Mouse (Mus musculus): ENCODE data around the gene Cep97. TPM values are rescaled to one million over a fixed set of nuclear protein-coding genes. Genes with fewer than 3 reads are reported as not detected.
A peak's percentile ranks its signal among the peaks of the same experiment; 100 is the strongest.
"Not testable (repeated sequence)": the region's sequence is repeated elsewhere in the genome, so short reads cannot be mapped to it uniquely, and the experiment has no call there.

Cep97 gene
- polyA plus RNA-seq, 1 experiment from 2014 or later, result 9.3 TPM

- Histone ChIP-seq H3K9ac (ENCODE audit: low read depth, low read length) (no peak overlapping the region), H3K9me3 (ENCODE audit: control insufficient read depth, low read length) (no peaks in the 10 kb centered on the region), H3K36me3 (ENCODE audit: control insufficient read depth, insufficient read depth, low read length) (no peaks in the 10 kb centered on the region; the same call in 1 of the 2 replicates), H3K4me3 (ENCODE audit: low read depth, low read length) (no peak overlapping the region), H3K27me3 (replicated peaks; ENCODE audit: control insufficient read depth, insufficient read depth, low read length) (no peaks in the 10 kb centered on the region), H3K4me2 (no peak overlapping the region), H3K27ac (ENCODE audit: low read depth, low read length) (no peak overlapping the region), H3K4me1 (replicated peaks; ENCODE audit: control insufficient read depth, insufficient read depth, low read length) (peaks cover 22% of the 10 kb centered on the region)
- ATAC-seq (replicated peaks; ENCODE audit: low FRiP score) (no peak), DNase-seq (ENCODE audit: low spot score) (no peak)
- 85% methylated on average over 3 of the region's 3 CpGs for WGBS
Observed at GRCm38 (mm10) chr16:55889451-55889850, 45.2 kb downstream of the Cep97 start.

- Histone ChIP-seq H3K36me3 (ENCODE audit: control insufficient read depth, insufficient read depth, low read length) (no peaks in the 10 kb centered on the region; the same call in 1 of the 2 replicates), H3K4me3 (ENCODE audit: low read depth, low read length) (no peak overlapping the region), H3K9ac (ENCODE audit: low read depth, low read length) (no peak overlapping the region), H3K27ac (ENCODE audit: low read depth, low read length) (no peak overlapping the region), H3K4me2 (no peak overlapping the region), H3K27me3 (replicated peaks; ENCODE audit: control insufficient read depth, insufficient read depth, low read length) (no peaks in the 10 kb centered on the region), H3K4me1 (replicated peaks; ENCODE audit: control insufficient read depth, insufficient read depth, low read length) (peaks cover 14% of the 10 kb centered on the region), H3K9me3 (ENCODE audit: control insufficient read depth, low read length) (no peaks in the 10 kb centered on the region)
- DNase-seq (ENCODE audit: low spot score) (no peak), ATAC-seq (replicated peaks; ENCODE audit: low FRiP score) (no peak)
- 66% methylated on average over 3 of the region's 3 CpGs for WGBS
Observed at GRCm38 (mm10) chr16:55888584-55888960, 46.1 kb downstream of the Cep97 start.

- Histone ChIP-seq H3K27ac (ENCODE audit: low read depth, low read length) (no peak overlapping the region), H3K36me3 (ENCODE audit: control insufficient read depth, insufficient read depth, low read length) (no peaks in the 10 kb centered on the region; the same call in 1 of the 2 replicates), H3K27me3 (replicated peaks; ENCODE audit: control insufficient read depth, insufficient read depth, low read length) (no peaks in the 10 kb centered on the region), H3K4me1 (replicated peaks; ENCODE audit: control insufficient read depth, insufficient read depth, low read length) (peaks cover 9% of the 10 kb centered on the region), H3K4me2 (no peak overlapping the region), H3K9me3 (ENCODE audit: control insufficient read depth, low read length) (no peaks in the 10 kb centered on the region), H3K9ac (ENCODE audit: low read depth, low read length) (no peak overlapping the region), H3K4me3 (ENCODE audit: low read depth, low read length) (no peak overlapping the region)
- WGBS, result 40% methylated on average over 7 of the region's 7 CpGs
- DNase-seq (ENCODE audit: low spot score) (no peak), ATAC-seq (replicated peaks; ENCODE audit: low FRiP score) (peak; percentile 23; the same call in 1 of the 2 replicates)
Observed at GRCm38 (mm10) chr16:55887814-55888583, 46.7 kb downstream of the Cep97 start.

GRCm38 (mm10) chr16:55884246-55884645 lies 50.4 kb downstream of the Cep97 start:
- DNase-seq (ENCODE audit: low spot score) (no peak), ATAC-seq (replicated peaks; ENCODE audit: low FRiP score) (no peak)
- Histone ChIP-seq H3K27ac (ENCODE audit: low read depth, low read length) (no peak overlapping the region), H3K36me3 (ENCODE audit: control insufficient read depth, insufficient read depth, low read length) (no peaks in the 10 kb centered on the region; the same call in 1 of the 2 replicates), H3K9ac (ENCODE audit: low read depth, low read length) (no peak overlapping the region), H3K27me3 (replicated peaks; ENCODE audit: control insufficient read depth, insufficient read depth, low read length) (no peaks in the 10 kb centered on the region), H3K4me1 (replicated peaks; ENCODE audit: control insufficient read depth, insufficient read depth, low read length) (no peaks in the 10 kb centered on the region), H3K9me3 (ENCODE audit: control insufficient read depth, low read length) (no peaks in the 10 kb centered on the region), H3K4me3 (ENCODE audit: low read depth, low read length) (no peak overlapping the region), H3K4me2 (no peak overlapping the region)
- 86% methylated on average over 11 of the region's 11 CpGs for WGBS

DNA sequence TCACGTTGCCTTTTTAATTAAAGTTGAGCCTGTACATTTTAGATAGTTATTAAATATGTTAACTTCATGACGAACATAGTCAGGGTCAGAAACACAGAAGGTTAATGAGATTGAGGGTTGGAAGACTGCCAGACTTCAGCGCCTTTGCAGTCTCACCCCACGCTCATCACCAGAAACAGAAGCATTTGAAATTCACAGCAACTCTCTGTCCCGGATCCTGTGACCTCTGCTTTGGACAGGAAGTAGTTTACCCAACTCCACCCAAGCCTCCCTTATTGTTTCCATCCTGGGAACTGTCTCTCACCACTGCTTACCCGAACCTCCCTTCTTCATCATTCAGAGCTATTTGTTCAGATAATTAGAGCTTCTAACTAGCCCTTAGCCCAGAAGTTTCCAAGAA lies 58.6 kb downstream of the Cep97 start:
- H3K27ac ChIP-seq (ENCODE audit: low read depth, low read length), result no peak overlapping the region
- H3K9ac ChIP-seq (ENCODE audit: low read depth, low read length), result no peak overlapping the region
- no peaks in the 10 kb centered on the region for H3K27me3 ChIP-seq (replicated peaks; ENCODE audit: control insufficient read depth, insufficient read depth, low read length)
- ATAC-seq (replicated peaks; ENCODE audit: low FRiP score) (no peak), DNase-seq (ENCODE audit: low spot score) (no peak)
- H3K4me1 ChIP-seq (replicated peaks; ENCODE audit: control insufficient read depth, insufficient read depth, low read length), result no peaks in the 10 kb centered on the region
- H3K9me3 ChIP-seq (ENCODE audit: control insufficient read depth, low read length), result no peaks in the 10 kb centered on the region
- H3K36me3 ChIP-seq (ENCODE audit: control insufficient read depth, insufficient read depth, low read length), result no peaks in the 10 kb centered on the region
- no peak overlapping the region for H3K4me3 ChIP-seq (ENCODE audit: low read depth, low read length)
- no peak overlapping the region for H3K4me2 ChIP-seq
- 67% methylated on average over 6 of the region's 6 CpGs for WGBS

- H3K4me3 ChIP-seq (ENCODE audit: low read depth, low read length), result no peak overlapping the region
- no peaks in the 10 kb centered on the region for H3K36me3 ChIP-seq (ENCODE audit: control insufficient read depth, insufficient read depth, low read length)
- DNase-seq (ENCODE audit: low spot score) (no peak), ATAC-seq (replicated peaks; ENCODE audit: low FRiP score) (no peak)
- H3K4me2 ChIP-seq, result no peak overlapping the region
- 58% methylated on average over 4 of the region's 4 CpGs for WGBS
- no peak overlapping the region for H3K9ac ChIP-seq (ENCODE audit: low read depth, low read length)
- no peak overlapping the region for H3K27ac ChIP-seq (ENCODE audit: low read depth, low read length)
- H3K9me3 ChIP-seq (ENCODE audit: control insufficient read depth, low read length), result no peaks in the 10 kb centered on the region
- H3K4me1 ChIP-seq (replicated peaks; ENCODE audit: control insufficient read depth, insufficient read depth, low read length), result no peaks in the 10 kb centered on the region
- H3K27me3 ChIP-seq (replicated peaks; ENCODE audit: control insufficient read depth, insufficient read depth, low read length), result no peaks in the 10 kb centered on the region
Observed at GRCm38 (mm10) chr16:55863832-55864231, 70.8 kb downstream of the Cep97 start.

DNA sequence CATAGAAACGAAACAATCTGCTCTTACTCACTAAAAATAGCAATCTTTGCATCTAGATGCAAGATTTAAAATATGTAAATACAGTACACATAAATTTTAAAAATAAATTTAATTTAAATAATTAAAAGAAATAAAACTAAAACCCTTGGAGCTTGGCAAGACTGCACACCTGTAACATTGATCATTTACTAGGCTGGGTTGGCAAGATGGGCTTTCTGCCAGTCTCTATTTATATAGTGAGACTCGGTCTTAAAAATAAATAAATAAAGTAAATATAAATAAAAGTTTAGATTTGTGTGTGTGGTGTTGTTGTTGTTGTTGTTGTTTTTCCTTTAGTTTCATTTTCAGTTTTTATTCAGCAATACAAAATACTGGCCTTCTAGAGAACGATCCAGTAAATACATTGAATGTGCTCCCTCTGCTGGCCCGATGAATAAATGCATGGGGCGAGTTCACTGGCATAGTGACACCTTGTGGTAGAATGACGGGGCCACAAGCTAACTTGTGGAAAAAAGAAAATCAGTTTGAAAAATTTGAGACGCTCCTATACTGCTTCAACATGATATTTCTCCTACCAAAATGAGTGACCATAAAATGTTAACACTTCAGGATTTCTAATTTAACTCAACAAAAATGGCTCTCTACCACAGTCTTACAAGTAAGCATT lies 71.4 kb downstream of the Cep97 start:
- H3K4me2 ChIP-seq, result no peak overlapping the region
- no peaks in the 10 kb centered on the region for H3K36me3 ChIP-seq (ENCODE audit: control insufficient read depth, insufficient read depth, low read length)
- ATAC-seq (replicated peaks; ENCODE audit: low FRiP score) (peak; percentile 62; the same call in 1 of the 2 replicates), DNase-seq (ENCODE audit: low spot score) (no peak)
- H3K4me1 ChIP-seq (replicated peaks; ENCODE audit: control insufficient read depth, insufficient read depth, low read length), result no peaks in the 10 kb centered on the region
- no peak overlapping the region for H3K27ac ChIP-seq (ENCODE audit: low read depth, low read length)
- H3K9me3 ChIP-seq (ENCODE audit: control insufficient read depth, low read length), result no peaks in the 10 kb centered on the region
- H3K4me3 ChIP-seq (ENCODE audit: low read depth, low read length), result no peak overlapping the region
- no peak overlapping the region for H3K9ac ChIP-seq (ENCODE audit: low read depth, low read length)
- WGBS, result 24% methylated on average over 7 of the region's 7 CpGs
- H3K27me3 ChIP-seq (replicated peaks; ENCODE audit: control insufficient read depth, insufficient read depth, low read length), result no peaks in the 10 kb centered on the region

- ATAC-seq (replicated peaks; ENCODE audit: low FRiP score) (no peak), DNase-seq (ENCODE audit: low spot score) (no peak)
- no peak overlapping the region for H3K4me3 ChIP-seq (ENCODE audit: low read depth, low read length)
- H3K4me2 ChIP-seq, result no peak overlapping the region
- no peak overlapping the region for H3K27ac ChIP-seq (ENCODE audit: low read depth, low read length)
- no peak overlapping the region for H3K9ac ChIP-seq (ENCODE audit: low read depth, low read length)
- H3K9me3 ChIP-seq (ENCODE audit: control insufficient read depth, low read length), result no peaks in the 10 kb centered on the region; the same call in 1 of the 2 replicates
- H3K27me3 ChIP-seq (replicated peaks; ENCODE audit: control insufficient read depth, insufficient read depth, low read length), result no peaks in the 10 kb centered on the region
- WGBS, result 81% methylated on average over 3 of the region's 3 CpGs
- no peaks in the 10 kb centered on the region for H3K36me3 ChIP-seq (ENCODE audit: control insufficient read depth, insufficient read depth, low read length)
- no peaks in the 10 kb centered on the region for H3K4me1 ChIP-seq (replicated peaks; ENCODE audit: control insufficient read depth, insufficient read depth, low read length)
Observed at GRCm38 (mm10) chr16:55861104-55861503, 73.6 kb downstream of the Cep97 start.

DNA sequence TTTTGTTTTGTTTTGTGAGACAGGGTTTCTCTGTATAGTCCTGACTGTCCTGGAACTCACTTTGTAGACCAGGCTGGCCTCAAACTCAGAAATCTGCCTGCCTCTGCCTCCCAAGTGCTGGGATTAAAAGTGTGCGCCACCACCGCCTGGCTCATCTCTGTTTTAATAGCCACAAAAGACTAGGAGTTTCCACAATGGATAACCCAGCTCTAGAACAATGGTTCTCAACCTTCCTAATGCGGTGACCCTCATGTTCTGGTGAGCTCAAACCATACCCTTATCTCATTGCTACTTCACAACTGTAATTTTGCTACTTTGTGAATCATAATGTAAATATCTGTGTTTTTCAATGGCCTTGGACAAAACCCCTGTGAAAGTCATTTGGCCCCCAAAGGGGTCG lies 75.2 kb downstream of the Cep97 start:
- H3K9ac ChIP-seq (ENCODE audit: low read depth, low read length); H3K36me3 ChIP-seq (ENCODE audit: control insufficient read depth, insufficient read depth, low read length); H3K9me3 ChIP-seq (ENCODE audit: control insufficient read depth, low read length); H3K4me1 ChIP-seq (replicated peaks; ENCODE audit: control insufficient read depth, insufficient read depth, low read length); H3K4me3 ChIP-seq (ENCODE audit: low read depth, low read length); ATAC-seq (replicated peaks; ENCODE audit: low FRiP score); H3K4me2 ChIP-seq; DNase-seq (ENCODE audit: low spot score); H3K27me3 ChIP-seq (replicated peaks; ENCODE audit: control insufficient read depth, insufficient read depth, low read length); H3K27ac ChIP-seq (ENCODE audit: low read depth, low read length): not testable (repeated sequence)
- WGBS, result 89% methylated on average over 4 of the region's 4 CpGs

Measured in liver, embryonic 11.5 days (tissue).